Mouse (Mus musculus) G1E (cell line): Measurements from ENCODE around the gene Ms4a4b.

Experiments
- CTCF ChIP-seq: IDR thresholded peaks from 2 replicates; pipeline ENCODE4 v1.5.1; 2012; ENCODE audit warnings: low read depth, low read length, inconsistent platforms, mixed read lengths
- GATA1 ChIP-seq: IDR thresholded peaks from 2 replicates; pipeline ENCODE4 v1.6.1; 2012; ENCODE audit warnings: borderline replicate concordance, low read length, inconsistent platforms, mixed read lengths
- GATA2 ChIP-seq: IDR thresholded peaks from 2 replicates; pipeline ENCODE4 v1.6.1; 2012; ENCODE audit warnings: low read depth, low read length, inconsistent platforms, borderline replicate concordance
- POLR2AphosphoS5 ChIP-seq: IDR thresholded peaks from 2 replicates; pipeline ENCODE4 v1.6.1; 2012; ENCODE audit warnings: low read depth, low read length, inconsistent platforms; ENCODE audit not compliant: insufficient replicate concordance
- TAL1 ChIP-seq: conservative IDR thresholded peaks from 2 replicates; pipeline ENCODE4 v1.6.1; 2012; ENCODE audit warnings: low read depth, low read length, inconsistent platforms, mixed read lengths

DNA sequence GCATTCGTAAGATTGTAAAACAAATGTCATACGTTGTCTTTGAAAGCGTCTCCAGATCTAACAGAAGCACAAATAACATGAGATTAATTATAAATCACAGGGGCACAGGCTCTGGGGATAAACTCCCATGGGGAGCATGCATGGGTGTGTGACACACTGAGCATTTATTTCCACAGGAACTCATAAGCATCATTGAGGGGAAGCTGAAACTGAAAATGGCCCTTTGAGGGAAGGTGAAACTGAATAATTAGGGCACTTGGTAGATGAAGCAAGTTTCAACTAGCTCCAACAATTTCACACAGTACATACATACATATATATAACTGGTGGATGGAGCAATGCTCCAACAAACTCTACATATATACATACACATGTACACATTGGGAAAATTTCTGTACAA, 51.2 kb downstream of the Ms4a4b start:
- TF ChIP-seq CTCF (no peak), GATA1 (no peak), TAL1 (no peak), GATA2 (no peak), POLR2AphosphoS5 (no peak)
